Mouse (Mus musculus): Measurements from ENCODE around the gene Cfd. TPM values are rescaled to one million over a fixed set of nuclear protein-coding genes. Genes with fewer than 3 reads are reported as not detected.

Gene Cfd
- polyA plus RNA-seq, 1 experiment from 2014 or later, result 0.13 TPM

- peak overlapping the region; percentile 99 for H3K27ac ChIP-seq
- H3K9me3 ChIP-seq (replicated peaks; ENCODE audit: low read length), result no peaks in the 10 kb centered on the region
- peaks cover 23% of the 10 kb centered on the region for H3K4me1 ChIP-seq (replicated peaks; ENCODE audit: insufficient read depth, low read length)
- no peaks in the 10 kb centered on the region for H3K36me3 ChIP-seq (ENCODE audit: insufficient read depth, low read length)
- H3K4me2 ChIP-seq (ENCODE audit: low read length), result peak overlapping the region; percentile 68
- no peaks in the 10 kb centered on the region for H3K27me3 ChIP-seq (ENCODE audit: insufficient read depth, low read length)
- TF ChIP-seq CTCF (IDR thresholded peaks at IDR 0.05; ENCODE audit: low read depth), result no peak
- peak overlapping the region; percentile 65; the same call in 1 of the 2 replicates for H3K9ac ChIP-seq (ENCODE audit: low read depth, low read length)
- DNase-seq (ENCODE audit: low spot score) (peak; percentile 83), ATAC-seq (replicated peaks; ENCODE audit: low FRiP score, low read depth) (no peak)
- 30% methylated on average over 9 of the region's 9 CpGs for WGBS
- H3K4me3 ChIP-seq (replicated peaks; ENCODE audit: low read depth, low read length), result no peak overlapping the region
These were observed 38.4 kb upstream of the Cfd start for GRCm38 (mm10) chr10:79852107-79852789.

- 12% methylated on average over 8 of the region's 8 CpGs for WGBS
- TF ChIP-seq CTCF (IDR thresholded peaks at IDR 0.05; ENCODE audit: low read depth), result no peak
- H3K4me3 ChIP-seq (replicated peaks; ENCODE audit: low read depth, low read length), result peak overlapping the region; percentile 24; the same call in 1 of the 2 replicates
- no peaks in the 10 kb centered on the region for H3K9me3 ChIP-seq (replicated peaks; ENCODE audit: low read length)
- no peaks in the 10 kb centered on the region for H3K27me3 ChIP-seq (ENCODE audit: insufficient read depth, low read length)
- H3K27ac ChIP-seq, result peak overlapping the region; percentile 99
- peak overlapping the region; percentile 65 for H3K9ac ChIP-seq (ENCODE audit: low read depth, low read length)
- ATAC-seq (replicated peaks; ENCODE audit: low FRiP score, low read depth), result no peak
- DNase-seq (ENCODE audit: low spot score), result no peak
- H3K4me1 ChIP-seq (replicated peaks; ENCODE audit: insufficient read depth, low read length), result peaks cover 29% of the 10 kb centered on the region
- H3K36me3 ChIP-seq (ENCODE audit: insufficient read depth, low read length), result no peaks in the 10 kb centered on the region
- peak overlapping the region; percentile 68 for H3K4me2 ChIP-seq (ENCODE audit: low read length)
These were observed 37.8 kb upstream of the Cfd start for GRCm38 (mm10) chr10:79852827-79853226.

GRCm38 (mm10) chr10:79853392-79853791 lies 37.3 kb upstream of the Cfd start:
- TF ChIP-seq CTCF (IDR thresholded peaks at IDR 0.05; ENCODE audit: low read depth), result no peak
- Histone ChIP-seq H3K27me3 (ENCODE audit: insufficient read depth, low read length) (no peaks in the 10 kb centered on the region), H3K4me2 (ENCODE audit: low read length) (peak overlapping the region; percentile 68), H3K4me3 (replicated peaks; ENCODE audit: low read depth, low read length) (peak overlapping the region; percentile 24), H3K27ac (peak overlapping the region; percentile 99), H3K36me3 (ENCODE audit: insufficient read depth, low read length) (0 out of 2 replicates have a peak, but pooled peaks cover under 1% of the 10 kb centered on the region), H3K4me1 (replicated peaks; ENCODE audit: insufficient read depth, low read length) (peaks cover 35% of the 10 kb centered on the region), H3K9ac (ENCODE audit: low read depth, low read length) (peak overlapping the region; percentile 65), H3K9me3 (replicated peaks; ENCODE audit: low read length) (no peaks in the 10 kb centered on the region)
- 0% methylated on average over 15 of the region's 15 CpGs for WGBS
- ATAC-seq (replicated peaks; ENCODE audit: low FRiP score, low read depth) (peak; percentile 30), DNase-seq (ENCODE audit: low spot score) (peak; percentile 97)

GRCm38 (mm10) chr10:79853860-79854795 lies 36.5 kb upstream of the Cfd start, which contains the start of gene Ptbp1:
TSS of gene Ptbp1 (plus strand) at chr10:79854427.
- WGBS, result under 1% methylated on average over 75 of the region's 75 CpGs
- no peak for TF ChIP-seq CTCF (IDR thresholded peaks at IDR 0.05; ENCODE audit: low read depth)
- peak within 1 kb of the TSS; percentile 99 for H3K9ac ChIP-seq (ENCODE audit: low read depth, low read length)
- H3K9me3 ChIP-seq (replicated peaks; ENCODE audit: low read length), result no peaks in the 10 kb centered on the region
- H3K27me3 ChIP-seq (ENCODE audit: insufficient read depth, low read length), result no peaks in the 10 kb centered on the region
- peak within 1 kb of the TSS; percentile 96 for H3K4me3 ChIP-seq (replicated peaks; ENCODE audit: low read depth, low read length)
- DNase-seq (ENCODE audit: low spot score) (peak; percentile 99), ATAC-seq (replicated peaks; ENCODE audit: low FRiP score, low read depth) (peak; percentile 90)
- H3K4me2 ChIP-seq (ENCODE audit: low read length), result peak within 1 kb of the TSS; percentile 91
- peaks cover 39% of the 10 kb centered on the region for H3K4me1 ChIP-seq (replicated peaks; ENCODE audit: insufficient read depth, low read length)
- peak within 1 kb of the TSS; percentile 99 for H3K27ac ChIP-seq
- H3K36me3 ChIP-seq (ENCODE audit: insufficient read depth, low read length), result peaks cover 8% of the 10 kb centered on the region

GRCm38 (mm10) chr10:79854801-79855541 lies 35.7 kb upstream of the Cfd start:
- ATAC-seq (replicated peaks; ENCODE audit: low FRiP score, low read depth) (peak; percentile 7), DNase-seq (ENCODE audit: low spot score) (peak; percentile 70)
- Histone ChIP-seq H3K27me3 (ENCODE audit: insufficient read depth, low read length) (no peaks in the 10 kb centered on the region), H3K4me3 (replicated peaks; ENCODE audit: low read depth, low read length) (peak overlapping the region; percentile 96), H3K36me3 (ENCODE audit: insufficient read depth, low read length) (peaks cover 16% of the 10 kb centered on the region), H3K4me1 (replicated peaks; ENCODE audit: insufficient read depth, low read length) (peaks cover 48% of the 10 kb centered on the region), H3K9ac (ENCODE audit: low read depth, low read length) (peak overlapping the region; percentile 99), H3K4me2 (ENCODE audit: low read length) (peak overlapping the region; percentile 91), H3K27ac (peak overlapping the region; percentile 99), H3K9me3 (replicated peaks; ENCODE audit: low read length) (no peaks in the 10 kb centered on the region)
- no peak for TF ChIP-seq CTCF (IDR thresholded peaks at IDR 0.05; ENCODE audit: low read depth)
- under 1% methylated on average over 78 of the region's 83 CpGs for WGBS

All from kidney, postnatal 0 days (tissue).